Mouse (Mus musculus) right cerebral cortex, postnatal 10 days (tissue): ENCODE measurements around the gene Scgb2b24.

ENCODE experiments used
- DNase-seq, 2 experiments: peaks; one replicate each; pipeline ENCODE4 v3.0.0; 2021; ENCODE audit warnings: low spot score in 2 of 2

Gene Scgb2b24

DNA sequence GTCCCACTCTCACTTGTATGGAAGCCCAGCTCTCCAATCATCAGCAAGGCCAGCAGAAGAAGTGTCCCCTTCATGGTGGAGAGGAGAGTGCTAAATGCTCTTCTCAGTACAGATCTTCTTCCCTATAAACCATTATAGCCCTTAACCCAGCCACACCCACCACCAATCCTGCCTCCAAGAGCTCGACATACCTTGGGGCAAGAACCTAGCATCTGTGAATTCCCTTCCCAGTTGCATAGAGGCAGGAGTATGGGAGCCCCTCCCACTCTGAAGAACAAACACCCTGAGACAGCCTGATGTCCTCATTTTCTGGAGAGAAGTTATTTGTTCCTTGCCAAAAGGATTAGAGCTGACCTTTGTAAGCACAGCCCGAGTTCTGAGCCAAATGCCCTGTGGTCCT lies at the start of gene Scgb2b24:
Gene Scgb2b24, minus strand, starts transcription at position 101 of the 400 bp plus-strand sequence.
- no peak for DNase-seq

DNA sequence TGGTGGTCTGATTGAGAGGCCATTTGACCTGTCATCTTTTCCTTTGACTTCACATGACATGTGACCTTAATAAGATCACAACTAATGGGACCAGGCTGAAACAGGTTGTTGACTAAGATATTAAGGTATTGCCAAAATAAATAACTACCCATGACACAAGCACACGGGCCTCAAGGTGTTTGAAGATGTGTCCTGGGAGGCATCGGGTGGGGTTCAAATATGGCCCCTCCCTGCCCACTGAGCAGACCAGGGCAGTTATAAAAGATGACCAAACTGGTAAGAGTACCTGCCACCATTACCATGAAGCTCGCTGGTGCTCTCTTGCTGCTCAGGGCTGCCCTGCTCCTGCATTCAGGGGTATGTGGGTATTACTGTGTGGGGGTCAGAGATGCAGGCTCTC lies 4.4 kb upstream of the Scgb2b24 start, which contains the start of gene Scgb1b24:
Gene Scgb1b24, plus strand, starts transcription at position 301 of the 400 bp plus-strand sequence.
- DNase-seq = no peak

DNA sequence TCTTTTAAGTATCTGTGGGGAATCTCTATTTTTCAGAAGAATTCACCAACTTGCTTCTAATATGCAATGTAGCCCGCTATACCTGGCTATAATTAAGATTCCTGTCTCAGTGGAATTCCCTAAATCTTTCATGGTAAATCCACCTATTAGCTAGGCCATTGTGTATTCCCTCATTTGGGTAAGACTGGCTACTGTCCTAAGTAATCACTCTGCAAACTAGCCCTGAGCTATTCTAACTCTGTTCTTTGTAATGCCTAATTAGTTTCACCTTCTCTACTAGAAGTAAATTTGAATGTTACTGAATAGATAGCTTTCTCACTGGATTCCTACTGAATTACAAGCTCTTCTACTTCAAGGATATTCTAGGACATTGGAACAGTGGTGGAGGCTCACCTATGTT lies 49.2 kb downstream of the Scgb2b24 start:
- no peak for DNase-seq
